Mouse (Mus musculus): ENCODE measurements around the gene Gpr152. TPM values are rescaled to one million over a fixed set of nuclear protein-coding genes. Genes with fewer than 3 reads are reported as not detected.
"Not testable (repeated sequence)": the region's sequence is repeated elsewhere in the genome, so short reads cannot be mapped to it uniquely, and the experiment has no call there.

The Gpr152 gene
- polyA plus RNA-seq, 1 experiment, result 0.11 TPM

GRCm38 (mm10) chr19:4126759-4127495 is 12.7 kb upstream of the Gpr152 start:
- Histone ChIP-seq H3K27ac (ENCODE audit: insufficient read depth, low read length) (no peak overlapping the region), H3K27me3 (ENCODE audit: control insufficient read depth, insufficient read depth, low read length) (no peaks in the 10 kb centered on the region), H3K4me3 (replicated peaks; ENCODE audit: insufficient read depth, low read depth, low read length) (peak overlapping the region; percentile 97), H3K4me1 (ENCODE audit: control insufficient read depth, insufficient read depth, low read length) (peaks cover 6% of the 10 kb centered on the region; the same call in 1 of the 2 replicates)
- TF ChIP-seq POLR2A (IDR thresholded peaks at IDR 0.05; ENCODE audit: borderline replicate concordance, insufficient read depth, low read length) (no peak), CTCF (IDR thresholded peaks at IDR 0.05; ENCODE audit: borderline replicate concordance, insufficient read depth, low read depth, low read length) (no peak)
- DNase-seq, result no peak
- WGBS, result 61% methylated on average over 7 of the region's 7 CpGs

- Histone ChIP-seq H3K27ac (ENCODE audit: insufficient read depth, low read length) (no peak overlapping the region), H3K4me3 (replicated peaks; ENCODE audit: insufficient read depth, low read depth, low read length) (no peak overlapping the region), H3K4me1 (ENCODE audit: control insufficient read depth, insufficient read depth, low read length) (peaks cover 6% of the 10 kb centered on the region; the same call in 1 of the 2 replicates), H3K27me3 (ENCODE audit: control insufficient read depth, insufficient read depth, low read length) (no peaks in the 10 kb centered on the region)
- 78% methylated on average over 7 of the region's 7 CpGs for WGBS
- no peak for TF ChIP-seq CTCF (IDR thresholded peaks at IDR 0.05; ENCODE audit: borderline replicate concordance, insufficient read depth, low read depth, low read length)
- TF ChIP-seq POLR2A (IDR thresholded peaks at IDR 0.05; ENCODE audit: borderline replicate concordance, insufficient read depth, low read length), result no peak
- no peak for DNase-seq
These were observed 10.1 kb upstream of the Gpr152 start for GRCm38 (mm10) chr19:4129462-4129861.

GRCm38 (mm10) chr19:4130106-4130505 is 9.5 kb upstream of the Gpr152 start:
- Histone ChIP-seq H3K4me1 (ENCODE audit: control insufficient read depth, insufficient read depth, low read length) (peaks cover 6% of the 10 kb centered on the region; the same call in 1 of the 2 replicates), H3K4me3 (replicated peaks; ENCODE audit: insufficient read depth, low read depth, low read length) (no peak overlapping the region), H3K27ac (ENCODE audit: insufficient read depth, low read length) (no peak overlapping the region), H3K27me3 (ENCODE audit: control insufficient read depth, insufficient read depth, low read length) (no peaks in the 10 kb centered on the region)
- DNase-seq, result no peak
- WGBS, result 93% methylated on average over 4 of the region's 4 CpGs
- TF ChIP-seq POLR2A (IDR thresholded peaks at IDR 0.05; ENCODE audit: borderline replicate concordance, insufficient read depth, low read length) (no peak), CTCF (IDR thresholded peaks at IDR 0.05; ENCODE audit: borderline replicate concordance, insufficient read depth, low read depth, low read length) (no peak)

GRCm38 (mm10) chr19:4131075-4131474 is 8.5 kb upstream of the Gpr152 start:
- Histone ChIP-seq H3K27ac (ENCODE audit: insufficient read depth, low read length) (no peak overlapping the region), H3K4me1 (ENCODE audit: control insufficient read depth, insufficient read depth, low read length) (peaks cover 6% of the 10 kb centered on the region; the same call in 1 of the 2 replicates), H3K4me3 (replicated peaks; ENCODE audit: insufficient read depth, low read depth, low read length) (no peak overlapping the region), H3K27me3 (ENCODE audit: control insufficient read depth, insufficient read depth, low read length) (no peaks in the 10 kb centered on the region)
- no peak for DNase-seq
- no peak for TF ChIP-seq CTCF (IDR thresholded peaks at IDR 0.05; ENCODE audit: borderline replicate concordance, insufficient read depth, low read depth, low read length)
- no peak for TF ChIP-seq POLR2A (IDR thresholded peaks at IDR 0.05; ENCODE audit: borderline replicate concordance, insufficient read depth, low read length)
- 91% methylated on average over 5 of the region's 5 CpGs for WGBS

- H3K4me1 ChIP-seq (ENCODE audit: control insufficient read depth, insufficient read depth, low read length), result peaks cover 4% of the 10 kb centered on the region; the same call in 1 of the 2 replicates
- no peaks in the 10 kb centered on the region for H3K27me3 ChIP-seq (ENCODE audit: control insufficient read depth, insufficient read depth, low read length)
- no peak overlapping the region for H3K4me3 ChIP-seq (replicated peaks; ENCODE audit: insufficient read depth, low read depth, low read length)
- TF ChIP-seq POLR2A (IDR thresholded peaks at IDR 0.05; ENCODE audit: borderline replicate concordance, insufficient read depth, low read length) (no peak), CTCF (IDR thresholded peaks at IDR 0.05; ENCODE audit: borderline replicate concordance, insufficient read depth, low read depth, low read length) (no peak)
- no peak overlapping the region for H3K27ac ChIP-seq (ENCODE audit: insufficient read depth, low read length)
- DNase-seq, result no peak
- 87% methylated on average over 2 of the region's 2 CpGs for WGBS
These were observed 7.8 kb upstream of the Gpr152 start for GRCm38 (mm10) chr19:4131768-4132167.

- Histone ChIP-seq H3K27me3 (ENCODE audit: control insufficient read depth, insufficient read depth, low read length) (no peaks in the 10 kb centered on the region), H3K4me1 (ENCODE audit: control insufficient read depth, insufficient read depth, low read length) (no peaks in the 10 kb centered on the region), H3K4me3 (replicated peaks; ENCODE audit: insufficient read depth, low read depth, low read length) (no peak overlapping the region), H3K27ac (ENCODE audit: insufficient read depth, low read length) (no peak overlapping the region)
- 63% methylated on average over 4 of the region's 4 CpGs for WGBS
- DNase-seq, result peak in 1 of 2 experiments; percentile 4
- TF ChIP-seq CTCF (IDR thresholded peaks at IDR 0.05; ENCODE audit: borderline replicate concordance, insufficient read depth, low read depth, low read length) (no peak), POLR2A (IDR thresholded peaks at IDR 0.05; ENCODE audit: borderline replicate concordance, insufficient read depth, low read length) (no peak)
These were observed 5.2 kb upstream of the Gpr152 start for GRCm38 (mm10) chr19:4134354-4134753.

GRCm38 (mm10) chr19:4135229-4135962 is 4.2 kb upstream of the Gpr152 start:
- not testable (repeated sequence) for H3K4me1 ChIP-seq (ENCODE audit: control insufficient read depth, insufficient read depth, low read length); H3K4me3 ChIP-seq (replicated peaks; ENCODE audit: insufficient read depth, low read depth, low read length); H3K27ac ChIP-seq (ENCODE audit: insufficient read depth, low read length); DNase-seq; H3K27me3 ChIP-seq (ENCODE audit: control insufficient read depth, insufficient read depth, low read length)
- 85% methylated on average over 6 of the region's 6 CpGs for WGBS

GRCm38 (mm10) chr19:4135963-4136345 is 3.6 kb upstream of the Gpr152 start:
- H3K4me3 ChIP-seq (replicated peaks; ENCODE audit: insufficient read depth, low read depth, low read length); H3K4me1 ChIP-seq (ENCODE audit: control insufficient read depth, insufficient read depth, low read length); H3K27ac ChIP-seq (ENCODE audit: insufficient read depth, low read length); H3K27me3 ChIP-seq (ENCODE audit: control insufficient read depth, insufficient read depth, low read length): not testable (repeated sequence)
- peak; percentile 36 to 37 for DNase-seq
- peak; percentile 59; the same call in 1 of the 2 replicates for TF ChIP-seq CTCF (IDR thresholded peaks at IDR 0.05; ENCODE audit: borderline replicate concordance, insufficient read depth, low read depth, low read length)
- whole genome bisulfite sequencing, result 12% methylated on average over 8 of the region's 8 CpGs
